Mouse (Mus musculus) neutrophil, adult 65 days (primary cell): Measurements from ENCODE around the gene Trdmt1. TPM values are rescaled to one million over a fixed set of nuclear protein-coding genes. Genes with fewer than 3 reads are reported as not detected.

Source experiments
- total RNA-seq: library from RNA; stranded (reverse); gene quantifications from 2 replicates; pipeline ENCODE4 v1.2.4, GENCODE M21; 2023

Trdmt1 gene
- 9.8 and 10.1 TPM in 2 replicates for total RNA-seq

GRCm38 (mm10) chr2:13544193-13544824, at the start of gene Trdmt1:
Gene Trdmt1, minus strand, starts transcription at chr2:13544668.

GRCm38 (mm10) chr2:13573408-13574065, 29.1 kb upstream of the Trdmt1 start, which contains the start of gene Vim:
Gene Vim, plus strand, starts transcription at chr2:13573927.

GRCm38 (mm10) chr2:13491734-13492133, 52.7 kb downstream of the Trdmt1 start, which contains the start of gene Cubn:
Gene Cubn, minus strand, starts transcription at chr2:13491813.

Other genes with a start within 250 kb of the Trdmt1 start
- 0.07 TPM in 1 of 2 replicates, not detected in the other for gene Cubn, start 52.9 kb downstream of the Trdmt1 start, total RNA-seq
- gene Vim, start 29.3 kb upstream of the Trdmt1 start, total RNA-seq = 1,550 and 1,716 TPM in 2 replicates
- gene St8sia6, start 249.4 kb upstream of the Trdmt1 start, total RNA-seq = 1.2 and 2.2 TPM in 2 replicates